Mouse (Mus musculus): Measurements from ENCODE around the gene Mtf1. TPM values are rescaled to one million over a fixed set of nuclear protein-coding genes. Genes with fewer than 3 reads are reported as not detected.

The Mtf1 gene
- 15.6 and 17.3 TPM in 2 replicates for polyA plus RNA-seq (2016; fragmentation: Nextera tagmentation; extraction: Ambion mirVana)

DNA sequence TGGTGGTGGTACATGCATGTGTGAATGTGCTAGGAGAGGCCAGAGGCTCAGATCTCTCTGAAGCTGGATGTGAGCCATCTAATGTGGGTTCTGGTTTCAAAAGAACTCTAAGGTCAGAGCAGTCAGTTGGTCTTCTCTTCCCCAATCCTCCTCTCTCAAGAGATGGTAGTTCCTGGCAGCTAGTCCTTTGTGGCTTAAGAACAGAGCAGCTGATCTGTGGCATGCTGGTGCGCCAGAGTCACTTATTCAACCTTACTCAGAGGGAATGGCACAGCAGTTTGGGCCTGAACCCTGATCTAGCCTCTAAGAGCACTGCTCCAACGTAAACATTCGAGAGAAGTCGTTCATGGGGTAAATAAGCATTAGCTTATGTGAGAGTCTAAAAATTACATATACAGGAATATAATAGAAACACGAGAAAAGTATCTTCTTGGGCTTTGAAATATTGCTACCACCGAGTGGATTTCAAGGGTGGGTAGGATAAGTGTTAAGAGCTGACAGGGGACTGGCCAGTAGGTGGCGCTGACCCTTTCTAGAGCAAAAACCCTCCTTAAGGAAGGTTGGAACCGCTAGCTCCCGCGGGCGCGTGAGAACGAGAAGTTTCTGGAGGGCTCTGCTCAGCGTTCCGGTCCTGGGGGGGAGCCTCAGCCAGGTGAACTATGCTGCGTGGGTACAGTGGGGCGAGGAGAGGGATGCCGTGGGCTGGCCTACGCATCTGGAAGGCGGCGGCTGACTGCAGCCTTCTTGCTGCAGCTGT is at the start of gene Mtf1:
Gene Mtf1, plus strand, starts transcription at position 553 of the 757 bp plus-strand sequence.
- no peaks in the 10 kb centered on the region for H3K9me3 ChIP-seq (replicated peaks)
- H3K36me3 ChIP-seq = peaks cover 44% of the 10 kb centered on the region
- peak within 1 kb of the TSS; percentile 96 for H3K27ac ChIP-seq
- peak; percentile 91 for DNase-seq (ENCODE audit: low spot score)
- no peaks in the 10 kb centered on the region for H3K27me3 ChIP-seq (ENCODE audit: low read depth, poor library complexity, severe bottlenecking)
- H3K4me3 ChIP-seq = peak within 1 kb of the TSS; percentile 89
- H3K4me1 ChIP-seq = peaks cover 13% of the 10 kb centered on the region
- WGBS = 5% methylated on average over 21 of the region's 21 CpGs

DNA sequence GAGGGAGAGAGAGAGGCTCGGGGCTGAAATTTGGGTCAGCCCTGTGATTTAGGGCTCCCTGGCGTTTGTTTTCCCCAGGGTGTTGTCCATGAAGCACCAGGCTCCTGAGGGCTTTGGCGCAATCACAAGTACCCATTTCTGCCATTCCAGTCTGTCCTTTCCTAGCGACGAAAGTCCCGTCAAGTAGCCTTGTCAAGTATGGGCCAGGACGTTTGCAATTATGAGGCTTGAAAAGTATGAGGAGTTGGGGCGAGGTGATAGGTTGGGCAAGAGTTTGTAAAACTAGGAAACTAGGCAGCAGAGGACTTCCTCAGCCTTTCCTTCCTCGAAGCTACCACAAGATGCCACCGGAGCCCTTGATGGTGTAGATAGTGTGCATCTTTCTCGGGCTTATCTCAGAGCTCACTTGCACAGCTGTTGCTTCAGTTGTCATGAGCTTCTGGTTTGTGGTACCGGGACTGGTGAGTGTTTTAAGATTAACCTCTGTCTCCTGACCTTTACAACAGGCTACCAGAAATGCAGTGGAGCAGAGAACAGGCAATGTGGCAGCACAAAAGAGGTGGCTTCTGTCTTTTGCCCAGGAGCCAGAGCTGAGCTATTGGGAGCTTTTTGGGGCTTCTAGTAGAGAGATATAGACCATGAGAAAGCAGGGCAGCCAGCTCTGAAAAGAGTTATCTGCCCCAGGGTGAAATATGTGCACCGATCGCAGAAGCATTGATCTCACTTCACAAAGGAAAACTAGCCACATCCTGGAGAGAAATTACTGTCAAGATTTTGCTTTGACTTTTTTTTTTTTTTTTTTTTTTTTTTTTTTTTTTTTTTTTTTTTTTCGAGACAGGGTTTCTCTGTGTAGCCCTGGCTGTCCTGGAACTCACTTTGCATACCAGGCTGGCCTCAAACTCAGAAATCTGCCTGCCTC is 49.4 kb upstream of the Mtf1 start:
- Histone ChIP-seq H3K36me3 (no peaks in the 10 kb centered on the region), H3K27me3 (ENCODE audit: low read depth, poor library complexity, severe bottlenecking) (0 out of 2 replicates have a peak, but pooled peaks cover 10% of the 10 kb centered on the region), H3K27ac (0 out of 2 replicates have a peak overlapping the region, but pooled peaks have one; percentile 82), H3K4me3 (peak overlapping the region; percentile 88), H3K4me1 (peaks cover 18% of the 10 kb centered on the region), H3K9me3 (replicated peaks) (no peaks in the 10 kb centered on the region)
- WGBS = 19% methylated on average over 15 of the region's 15 CpGs
- DNase-seq (ENCODE audit: low spot score) = no peak

DNA sequence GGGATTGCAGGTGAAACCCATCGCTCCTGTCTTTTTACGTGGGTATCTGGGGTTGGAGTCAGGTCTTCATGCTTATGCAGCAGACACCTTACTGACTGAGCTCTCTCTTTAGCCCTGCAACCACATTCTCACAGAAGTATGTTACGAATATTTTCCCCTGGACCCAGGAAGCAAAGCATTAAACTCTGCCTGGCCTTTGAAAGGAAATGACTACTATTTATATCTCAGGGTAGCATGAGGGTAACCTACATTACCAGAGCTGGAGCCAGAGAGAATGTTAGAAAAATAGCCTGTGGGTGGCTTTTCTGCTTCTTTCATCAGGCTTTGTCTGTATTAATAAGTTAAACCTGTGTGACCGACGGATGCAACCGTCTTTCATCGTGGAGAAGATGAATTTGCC is 46.4 kb upstream of the Mtf1 start:
- no peak overlapping the region for H3K4me3 ChIP-seq

DNA sequence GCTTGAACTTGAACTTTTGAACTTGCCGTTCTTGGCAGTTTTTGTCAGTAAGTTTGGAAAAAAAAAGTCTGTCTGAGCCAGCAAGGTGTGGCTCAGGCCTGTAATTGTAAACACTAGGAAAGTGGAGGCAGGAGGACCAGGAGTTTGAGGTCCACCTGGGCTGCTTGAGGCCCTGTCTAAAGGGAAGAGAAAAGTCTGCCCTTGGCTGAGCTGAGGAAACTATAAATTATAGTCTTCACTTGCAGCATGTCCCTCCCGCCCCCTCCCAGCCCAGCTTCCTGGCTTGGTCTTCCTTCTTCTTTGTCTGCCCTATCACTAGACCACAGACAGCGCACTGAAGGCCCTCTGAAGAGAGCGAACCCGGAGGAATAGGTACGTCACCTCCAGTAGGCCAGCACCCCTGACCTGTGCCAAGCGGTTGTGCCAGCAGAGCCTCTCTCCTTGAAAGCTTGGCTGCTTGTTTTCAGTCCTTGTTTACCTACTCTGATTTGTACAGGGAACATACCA is 42.5 kb upstream of the Mtf1 start:
- 78% methylated on average over 7 of the region's 7 CpGs for WGBS
- H3K4me1 ChIP-seq = no peaks in the 10 kb centered on the region
- no peak overlapping the region for H3K4me3 ChIP-seq
- DNase-seq (ENCODE audit: low spot score) = no peak
- H3K27ac ChIP-seq = no peak overlapping the region
- H3K9me3 ChIP-seq (replicated peaks) = no peaks in the 10 kb centered on the region
- H3K36me3 ChIP-seq = 0 out of 2 replicates have a peak, but pooled peaks cover 3% of the 10 kb centered on the region
- H3K27me3 ChIP-seq (ENCODE audit: low read depth, poor library complexity, severe bottlenecking) = no peaks in the 10 kb centered on the region

More for the DNA sequence above, 46.4 kb upstream of the Mtf1 start:
- Histone ChIP-seq H3K27ac (no peak overlapping the region), H3K27me3 (ENCODE audit: low read depth, poor library complexity, severe bottlenecking) (no peaks in the 10 kb centered on the region), H3K4me1 (peaks cover 17% of the 10 kb centered on the region), H3K36me3 (0 out of 2 replicates have a peak, but pooled peaks cover 3% of the 10 kb centered on the region), H3K9me3 (replicated peaks) (no peaks in the 10 kb centered on the region)
- 80% methylated on average over 7 of the region's 7 CpGs for WGBS
- no peak for DNase-seq (ENCODE audit: low spot score)

DNA sequence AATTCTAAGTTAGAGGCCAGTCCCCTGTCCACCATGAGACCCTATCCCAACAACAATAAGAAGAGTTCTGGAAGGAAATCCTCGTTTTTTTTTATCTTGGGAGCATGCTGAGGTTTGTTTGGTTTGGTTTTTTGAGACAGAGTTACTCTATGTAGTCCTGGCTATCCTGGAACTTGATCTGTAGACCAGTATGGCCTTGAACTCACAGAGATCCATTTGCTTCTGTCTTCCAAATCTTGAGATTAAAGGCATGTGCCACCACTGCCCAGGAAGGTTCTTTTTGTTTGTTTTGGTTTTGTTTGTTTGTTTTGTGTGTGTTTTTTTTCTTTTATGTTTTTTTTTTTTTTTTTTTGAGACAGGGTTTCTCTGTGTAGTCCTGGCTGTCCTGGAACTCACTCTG is 40.7 kb upstream of the Mtf1 start:
- Histone ChIP-seq H3K36me3 (0 out of 2 replicates have a peak, but pooled peaks cover 3% of the 10 kb centered on the region), H3K4me3 (no peak overlapping the region), H3K4me1 (no peaks in the 10 kb centered on the region), H3K27me3 (ENCODE audit: low read depth, poor library complexity, severe bottlenecking) (no peaks in the 10 kb centered on the region), H3K27ac (no peak overlapping the region), H3K9me3 (replicated peaks) (no peaks in the 10 kb centered on the region)
- no peak for DNase-seq (ENCODE audit: low spot score)
- 67% methylated on average over 1 of the region's 1 CpGs for WGBS

DNA sequence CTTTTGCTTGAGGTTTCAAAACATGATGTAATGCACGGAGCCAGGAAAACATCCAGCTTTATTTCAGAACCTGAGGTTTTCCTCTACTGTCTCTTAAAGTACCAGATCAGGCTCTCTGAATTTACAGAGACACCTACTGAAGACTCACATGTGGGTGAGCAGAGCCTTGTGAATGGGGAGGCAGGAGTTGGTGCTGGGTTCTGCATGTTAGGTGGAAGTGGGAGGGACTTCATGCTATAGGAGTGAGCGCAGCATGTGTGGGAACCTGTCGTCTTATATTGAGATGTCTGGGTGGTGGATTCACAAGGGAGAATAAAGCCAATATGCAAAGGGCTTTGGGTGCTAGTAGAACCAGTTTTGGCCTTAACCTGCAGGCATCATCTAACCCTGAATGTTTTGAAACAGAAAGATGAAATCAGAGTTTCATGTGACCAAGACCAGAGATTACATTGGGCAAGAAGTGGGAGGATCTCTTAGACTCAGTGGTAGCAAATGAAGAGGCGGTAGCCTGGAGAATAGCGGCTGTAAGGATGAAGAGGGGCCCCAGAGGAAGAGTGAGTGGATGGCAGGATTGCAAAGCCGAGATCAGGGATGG is 38.9 kb upstream of the Mtf1 start:
- H3K4me3 ChIP-seq = no peak overlapping the region
- no peak for DNase-seq (ENCODE audit: low spot score)
- WGBS = 89% methylated on average over 6 of the region's 6 CpGs
- no peaks in the 10 kb centered on the region for H3K27me3 ChIP-seq (ENCODE audit: low read depth, poor library complexity, severe bottlenecking)
- 0 out of 2 replicates have a peak, but pooled peaks cover 3% of the 10 kb centered on the region for H3K36me3 ChIP-seq
- no peaks in the 10 kb centered on the region for H3K4me1 ChIP-seq
- H3K27ac ChIP-seq = no peak overlapping the region
- H3K9me3 ChIP-seq (replicated peaks) = no peaks in the 10 kb centered on the region

DNA sequence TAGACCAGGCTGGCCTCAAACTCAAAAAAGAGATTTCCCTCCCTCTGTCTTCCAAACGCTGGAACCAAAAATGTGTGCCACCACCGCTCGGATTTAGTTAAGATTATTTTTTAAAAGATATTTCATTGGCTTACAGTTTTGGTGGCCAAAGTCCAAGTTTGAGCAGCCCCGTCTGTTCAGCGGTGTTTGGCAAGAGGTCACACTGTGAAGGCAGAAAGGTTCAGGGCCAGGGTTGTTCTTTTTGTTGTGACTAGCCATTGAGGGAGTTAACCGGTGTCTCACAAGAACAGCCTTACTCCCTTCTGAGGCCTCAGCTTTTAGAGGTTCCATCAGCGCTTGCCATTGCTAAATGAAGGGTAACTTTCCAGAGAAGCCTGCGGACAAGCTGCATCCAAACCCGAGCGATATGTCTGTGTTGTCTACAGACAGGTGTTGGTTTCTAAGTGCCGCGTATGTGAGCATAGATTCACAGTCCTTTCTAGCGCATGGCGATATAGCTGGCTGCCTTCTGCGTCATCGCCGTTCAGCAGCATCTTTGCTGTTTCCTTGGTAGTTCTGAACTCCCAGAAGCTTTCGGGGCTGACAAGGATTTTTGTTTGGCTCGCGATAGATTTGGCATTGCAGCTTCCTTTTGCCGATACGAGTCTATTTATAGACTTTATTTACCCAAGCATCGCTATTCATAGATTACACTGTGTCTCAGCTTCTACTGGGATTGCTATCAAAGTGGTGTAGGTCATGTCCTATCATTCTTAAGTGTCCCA is 35.9 kb upstream of the Mtf1 start:
- Histone ChIP-seq H3K27me3 (ENCODE audit: low read depth, poor library complexity, severe bottlenecking) (no peaks in the 10 kb centered on the region), H3K4me1 (no peaks in the 10 kb centered on the region), H3K9me3 (replicated peaks) (no peaks in the 10 kb centered on the region), H3K36me3 (no peaks in the 10 kb centered on the region), H3K4me3 (no peak overlapping the region), H3K27ac (no peak overlapping the region)
- WGBS = 95% methylated on average over 23 of the region's 23 CpGs
- no peak for DNase-seq (ENCODE audit: low spot score)

DNA sequence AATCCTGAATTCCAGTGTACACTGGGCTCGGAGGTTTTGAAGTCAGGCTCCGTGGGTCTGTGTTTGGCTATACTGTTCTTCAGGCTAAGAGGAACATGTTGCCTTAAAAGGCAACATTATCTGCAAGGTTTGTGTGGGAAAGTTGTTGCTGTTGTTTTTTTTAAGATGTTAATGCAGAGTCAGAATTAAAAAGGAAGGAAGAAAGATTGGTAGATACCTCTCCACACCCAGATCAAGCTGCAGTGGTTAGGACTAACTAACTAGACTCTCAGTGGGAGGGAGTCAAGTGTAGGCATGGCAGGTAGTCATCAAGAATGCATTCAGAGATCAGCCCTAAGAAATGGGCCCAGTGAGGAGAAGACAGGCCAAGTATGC is 35.4 kb upstream of the Mtf1 start:
- Histone ChIP-seq H3K9me3 (replicated peaks) (no peaks in the 10 kb centered on the region), H3K27ac (no peak overlapping the region), H3K27me3 (ENCODE audit: low read depth, poor library complexity, severe bottlenecking) (no peaks in the 10 kb centered on the region), H3K4me1 (no peaks in the 10 kb centered on the region), H3K36me3 (no peaks in the 10 kb centered on the region), H3K4me3 (no peak overlapping the region)
- 91% methylated on average over 2 of the region's 2 CpGs for WGBS
- no peak for DNase-seq (ENCODE audit: low spot score)

DNA sequence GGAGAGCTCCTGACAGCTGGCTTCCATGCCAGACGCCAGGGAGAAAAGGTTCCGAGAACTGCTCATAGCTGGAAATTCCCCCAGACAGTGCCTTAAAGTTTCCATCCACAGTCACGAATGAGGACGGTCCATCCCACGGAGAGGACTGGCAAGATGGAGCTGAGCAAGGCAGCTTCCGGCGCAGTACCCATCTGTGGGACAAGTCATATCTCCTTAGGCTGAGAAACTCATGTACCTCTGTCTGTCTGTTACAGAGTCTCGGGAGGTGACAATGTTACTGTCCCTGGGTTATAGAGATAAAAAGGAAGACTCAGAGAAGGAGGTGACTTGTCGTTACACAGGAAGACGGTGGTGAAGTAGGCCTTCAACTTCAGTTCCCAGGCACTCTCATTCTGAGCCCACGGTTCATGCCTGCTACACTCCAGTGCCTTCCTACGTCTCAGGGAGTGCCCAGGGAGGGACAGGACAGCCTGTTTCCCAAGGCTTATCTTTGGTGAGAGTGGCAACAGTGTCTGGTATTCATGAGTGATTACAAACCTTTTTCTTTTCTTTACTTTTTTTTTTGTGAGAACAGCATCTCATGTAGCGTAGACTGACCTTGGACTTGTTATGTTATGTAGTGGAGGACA is 32.8 kb upstream of the Mtf1 start:
- WGBS = 88% methylated on average over 13 of the region's 13 CpGs

DNA sequence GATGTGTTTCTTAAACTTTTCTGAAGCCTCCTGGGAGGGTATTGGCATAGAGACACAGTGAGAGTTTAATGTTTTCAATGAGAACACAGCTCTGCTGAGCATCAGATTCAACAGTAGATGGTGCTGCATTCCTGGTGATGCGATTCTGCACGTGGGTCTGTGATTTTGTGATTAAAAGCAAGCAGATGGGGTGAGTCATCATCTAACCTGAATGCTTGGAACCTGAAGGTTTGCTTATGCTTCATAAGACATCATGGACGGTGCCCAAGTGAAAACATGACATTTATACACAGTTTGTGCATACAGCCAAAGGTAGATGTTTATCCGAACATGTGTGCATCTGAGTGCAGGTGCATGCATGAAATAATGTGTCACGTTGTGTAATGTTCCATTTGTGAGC is 31.3 kb upstream of the Mtf1 start:
- H3K27me3 ChIP-seq (ENCODE audit: low read depth, poor library complexity, severe bottlenecking) = no peaks in the 10 kb centered on the region
- no peaks in the 10 kb centered on the region for H3K36me3 ChIP-seq
- no peaks in the 10 kb centered on the region for H3K4me1 ChIP-seq
- H3K9me3 ChIP-seq (replicated peaks) = no peaks in the 10 kb centered on the region
- no peak overlapping the region for H3K4me3 ChIP-seq
- 83% methylated on average over 5 of the region's 5 CpGs for WGBS
- no peak for DNase-seq (ENCODE audit: low spot score)
- no peak overlapping the region for H3K27ac ChIP-seq

More for the DNA sequence above, 32.8 kb upstream of the Mtf1 start:
- no peak for DNase-seq (ENCODE audit: low spot score)
- H3K4me1 ChIP-seq = no peaks in the 10 kb centered on the region
- no peaks in the 10 kb centered on the region for H3K9me3 ChIP-seq (replicated peaks)
- no peak overlapping the region for H3K27ac ChIP-seq
- no peaks in the 10 kb centered on the region for H3K27me3 ChIP-seq (ENCODE audit: low read depth, poor library complexity, severe bottlenecking)
- H3K4me3 ChIP-seq = no peak overlapping the region
- no peaks in the 10 kb centered on the region for H3K36me3 ChIP-seq

DNA sequence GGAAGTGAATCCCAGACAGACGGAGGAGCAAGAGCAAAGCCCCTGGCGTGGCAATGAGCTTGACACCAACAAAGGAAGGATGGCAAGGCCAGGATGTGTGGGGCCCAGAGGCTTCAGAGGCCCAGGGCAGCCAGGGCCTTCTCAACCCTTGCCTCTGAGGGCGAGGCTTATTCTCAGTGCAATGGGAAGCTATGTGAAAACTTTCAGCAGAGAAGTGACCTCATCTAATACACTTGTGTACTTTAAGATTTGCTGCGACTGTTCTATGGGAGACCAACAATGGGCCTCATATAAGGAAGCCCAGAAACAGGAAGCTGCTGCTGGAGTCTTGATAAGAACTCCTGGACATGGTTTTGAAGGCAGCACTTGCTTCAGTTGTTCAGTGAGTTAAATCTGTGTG is 29.8 kb upstream of the Mtf1 start:
- DNase-seq (ENCODE audit: low spot score) = no peak
- H3K9me3 ChIP-seq (replicated peaks) = no peaks in the 10 kb centered on the region
- no peaks in the 10 kb centered on the region for H3K27me3 ChIP-seq (ENCODE audit: low read depth, poor library complexity, severe bottlenecking)
- 80% methylated on average over 4 of the region's 4 CpGs for WGBS
- H3K4me1 ChIP-seq = no peaks in the 10 kb centered on the region
- no peaks in the 10 kb centered on the region for H3K36me3 ChIP-seq
- 0 out of 2 replicates have a peak overlapping the region, but pooled peaks have one; percentile 30 for H3K27ac ChIP-seq
- H3K4me3 ChIP-seq = no peak overlapping the region

DNA sequence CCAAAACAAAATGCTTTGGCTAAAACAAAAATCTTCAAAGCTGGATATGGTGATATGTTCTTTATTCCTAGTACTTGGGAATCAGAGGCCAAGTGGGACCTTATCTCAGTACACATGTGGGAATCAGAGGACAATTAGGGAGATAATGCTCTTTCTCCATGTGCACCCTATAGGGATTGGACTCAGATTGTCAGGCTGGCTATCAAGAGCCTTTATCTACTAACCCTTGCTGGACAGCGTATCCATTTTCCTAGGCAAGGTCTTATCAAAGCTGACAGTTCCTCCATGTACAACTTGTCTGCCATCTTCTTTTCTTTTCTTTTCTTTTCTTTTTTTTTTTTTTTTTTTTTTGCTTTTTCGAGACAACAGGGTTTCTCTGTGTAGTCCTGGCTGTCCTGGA is 28.5 kb upstream of the Mtf1 start:
- Histone ChIP-seq H3K36me3 (no peaks in the 10 kb centered on the region), H3K4me1 (no peaks in the 10 kb centered on the region), H3K27me3 (ENCODE audit: low read depth, poor library complexity, severe bottlenecking) (no peaks in the 10 kb centered on the region), H3K9me3 (replicated peaks) (no peaks in the 10 kb centered on the region), H3K4me3 (no peak overlapping the region), H3K27ac (no peak overlapping the region)
- WGBS = 86% methylated on average over 2 of the region's 2 CpGs
- no peak for DNase-seq (ENCODE audit: low spot score)
